Mouse (Mus musculus): ENCODE measurements around the gene Aldh1a2.

Aldh1a2 gene

GRCm38 (mm10) chr9:71289810-71290209 lies 74.2 kb downstream of the Aldh1a2 start:
- no peak for DNase-seq (ENCODE audit: low read depth, low spot score)

- DNase-seq (ENCODE audit: low read depth, low spot score): no peak
These were observed 75.1 kb downstream of the Aldh1a2 start for GRCm38 (mm10) chr9:71290730-71291129.

GRCm38 (mm10) chr9:71295501-71295900 lies 79.9 kb downstream of the Aldh1a2 start:
- no peak for DNase-seq (ENCODE audit: low read depth, low spot score)

DNA sequence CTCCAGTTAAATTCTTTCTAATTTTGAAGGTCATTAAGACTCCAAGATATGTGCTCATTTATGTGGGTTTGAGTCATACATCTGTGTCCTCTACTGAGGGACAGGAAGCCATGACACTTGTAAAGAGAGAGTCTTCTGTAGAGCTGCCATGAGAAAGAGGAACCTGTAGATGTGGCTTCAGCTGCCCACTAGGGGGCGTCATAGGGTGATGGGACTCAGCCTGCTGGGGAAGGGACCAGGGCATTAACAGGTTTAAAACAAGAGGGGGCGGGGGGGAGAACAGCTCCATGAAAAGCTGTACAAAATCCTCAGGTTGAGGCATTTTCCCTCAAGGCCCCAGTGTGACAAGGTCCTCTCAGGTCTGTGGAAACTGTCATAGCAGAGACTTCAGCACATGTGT lies 88.0 kb downstream of the Aldh1a2 start:
- no peak for DNase-seq (ENCODE audit: low read depth, low spot score)

DNA sequence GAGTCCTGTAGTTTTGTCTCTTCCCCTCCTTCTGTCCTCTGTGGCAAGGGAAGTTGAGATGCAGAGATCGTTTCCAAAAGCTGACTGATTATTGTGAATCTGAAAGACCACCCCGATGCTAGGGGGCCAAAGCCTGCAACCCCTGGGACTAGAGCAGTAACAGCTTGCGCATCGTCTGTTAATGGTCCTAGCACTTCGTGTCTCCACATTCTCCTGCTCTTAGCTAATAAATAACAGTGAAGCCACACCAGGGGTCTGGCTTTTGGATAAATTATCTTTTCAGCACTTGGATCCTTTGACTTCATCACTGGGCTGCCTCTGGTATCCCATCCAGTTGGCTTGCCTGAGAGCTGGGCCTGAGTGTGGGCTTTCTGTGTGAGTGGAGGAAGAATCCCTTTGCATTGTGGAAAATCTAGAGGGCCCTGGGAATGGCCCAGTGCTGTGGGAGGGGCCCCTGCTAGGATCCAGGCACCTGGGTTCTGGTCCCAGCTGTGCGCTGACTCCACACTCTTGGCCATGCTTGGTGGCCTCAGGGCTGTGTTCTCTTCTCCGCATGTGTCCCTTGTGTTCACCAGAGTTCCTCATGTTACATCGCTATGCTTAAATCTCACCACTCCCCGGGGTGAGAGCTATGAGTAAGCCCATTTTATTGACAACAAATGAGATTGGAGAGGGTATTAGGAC lies 91.7 kb downstream of the Aldh1a2 start:
- DNase-seq (ENCODE audit: low read depth, low spot score): no peak

DNA sequence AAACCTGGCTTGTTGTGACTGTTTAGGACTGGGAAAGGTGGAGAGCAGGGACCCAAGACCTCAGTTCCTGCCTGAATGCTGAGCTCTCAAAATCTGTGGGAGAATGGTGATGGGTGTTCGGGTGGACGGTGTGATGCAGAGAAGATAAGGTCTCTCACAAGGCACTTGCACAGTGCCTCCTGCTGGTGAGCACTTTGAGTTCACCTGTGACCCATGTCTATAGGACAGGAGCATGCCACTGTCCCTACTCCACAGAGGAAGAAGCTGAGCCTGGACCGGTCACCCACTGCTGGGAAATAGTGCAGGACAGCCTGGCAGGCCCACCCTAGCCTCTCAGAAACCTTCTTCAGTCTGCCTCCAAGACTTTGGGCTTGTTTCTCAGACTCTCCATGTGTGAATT lies 100.4 kb downstream of the Aldh1a2 start:
- DNase-seq (ENCODE audit: low read depth, low spot score): no peak

DNA sequence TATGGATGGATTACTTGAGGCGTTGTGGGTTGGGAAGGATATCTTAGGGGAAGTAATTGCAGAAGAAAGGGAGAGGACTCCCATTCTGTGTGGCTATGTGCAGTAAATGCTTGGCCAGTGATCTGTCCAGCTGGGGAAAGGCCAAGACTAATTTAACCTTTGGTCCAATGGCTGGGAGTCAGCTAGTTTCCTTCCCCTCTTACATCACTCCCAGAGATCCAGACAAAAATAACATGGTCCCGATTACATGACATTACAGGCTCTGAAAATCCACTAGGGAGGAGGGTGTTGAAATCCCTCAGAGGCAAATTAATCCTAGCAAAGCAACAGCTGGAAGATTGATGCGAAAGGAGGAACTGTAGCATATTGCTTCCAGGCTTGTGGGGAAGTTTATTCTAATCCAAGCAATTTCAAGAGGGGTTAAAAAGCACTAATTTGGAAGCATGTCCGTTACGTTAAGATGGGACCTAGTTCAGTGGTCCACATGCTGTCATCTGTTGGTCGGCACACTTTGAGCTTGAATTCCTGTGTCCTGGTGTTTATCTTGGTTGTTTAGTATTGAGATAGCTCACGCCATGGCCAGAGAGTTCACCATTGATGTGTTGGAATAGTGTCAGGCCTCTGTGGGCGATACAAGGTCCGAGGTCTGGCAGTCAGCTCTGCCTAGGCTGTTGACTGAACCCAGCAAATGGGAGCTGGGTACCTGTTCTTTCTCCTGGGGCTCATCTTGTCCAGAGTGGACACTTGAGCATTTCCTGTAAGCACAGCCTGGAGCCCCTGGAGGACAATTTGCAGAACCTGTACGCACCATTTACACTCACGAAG lies 101.7 kb downstream of the Aldh1a2 start:
- no peak for DNase-seq (ENCODE audit: low read depth, low spot score)

DNA sequence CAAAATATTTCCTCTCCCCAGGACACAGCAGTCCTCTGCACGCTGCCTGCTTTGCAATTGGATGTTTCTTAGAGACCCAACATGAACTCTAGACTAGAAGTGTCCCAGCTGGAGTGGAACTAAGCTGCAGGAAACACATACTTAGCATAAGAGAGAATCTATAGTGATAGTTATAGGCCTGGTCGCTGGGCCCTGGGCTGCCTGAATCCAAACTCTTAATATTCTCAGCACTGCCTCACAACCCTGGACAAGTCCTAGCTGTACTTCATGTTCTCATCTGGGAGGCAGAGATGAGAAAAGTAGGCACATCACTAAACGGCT lies 102.3 kb downstream of the Aldh1a2 start:
- DNase-seq (ENCODE audit: low read depth, low spot score): no peak

GRCm38 (mm10) chr9:71319776-71320175 lies 104.2 kb downstream of the Aldh1a2 start:
- DNase-seq (ENCODE audit: low read depth, low spot score): no peak

DNA sequence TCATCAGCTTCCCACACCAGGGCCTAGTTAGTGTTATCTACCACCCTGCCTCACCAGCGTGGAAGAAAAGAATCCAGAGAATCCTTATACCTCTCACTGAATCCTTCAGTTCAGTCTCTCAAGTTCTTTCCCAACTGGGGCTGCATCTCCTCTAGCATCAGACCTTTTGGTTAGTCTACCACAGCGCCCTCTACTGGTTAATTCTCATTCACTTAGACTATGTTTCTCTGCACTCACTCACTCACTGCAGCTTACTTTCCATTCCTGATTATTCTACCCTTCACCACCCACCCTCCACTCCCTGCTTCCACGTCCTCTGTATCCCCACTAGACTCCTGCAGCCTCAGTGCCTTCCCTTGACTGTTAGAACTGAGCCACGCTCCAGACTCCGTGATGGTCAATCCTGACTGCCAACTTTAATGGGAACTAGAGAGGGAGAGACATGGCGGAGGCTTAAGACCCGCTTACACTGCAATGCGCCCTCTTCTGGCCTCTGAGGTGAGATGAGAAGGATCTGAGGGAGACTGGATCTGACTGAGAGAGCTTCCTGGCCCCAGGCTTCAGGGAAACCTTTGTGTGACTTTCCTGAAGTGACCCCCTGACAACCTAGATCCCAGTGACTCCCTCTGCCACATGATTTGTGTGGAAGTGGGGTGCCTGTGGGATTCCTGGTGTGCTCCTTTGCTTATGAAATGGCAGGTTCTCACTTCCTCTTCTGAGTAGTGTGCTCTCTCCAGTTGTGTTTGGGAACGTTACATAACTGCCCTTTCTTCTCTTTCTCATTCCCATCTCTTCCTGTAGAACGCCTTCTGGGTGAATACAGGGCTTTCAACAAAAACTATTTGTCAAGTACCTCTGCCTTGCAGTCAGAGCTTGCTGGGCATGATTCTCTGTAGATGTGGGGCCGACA lies 104.9 kb downstream of the Aldh1a2 start:
- DNase-seq (ENCODE audit: low read depth, low spot score): peak; percentile 2

- no peak for DNase-seq (ENCODE audit: low read depth, low spot score)
These were observed 105.8 kb downstream of the Aldh1a2 start for GRCm38 (mm10) chr9:71321436-71321835.

DNA sequence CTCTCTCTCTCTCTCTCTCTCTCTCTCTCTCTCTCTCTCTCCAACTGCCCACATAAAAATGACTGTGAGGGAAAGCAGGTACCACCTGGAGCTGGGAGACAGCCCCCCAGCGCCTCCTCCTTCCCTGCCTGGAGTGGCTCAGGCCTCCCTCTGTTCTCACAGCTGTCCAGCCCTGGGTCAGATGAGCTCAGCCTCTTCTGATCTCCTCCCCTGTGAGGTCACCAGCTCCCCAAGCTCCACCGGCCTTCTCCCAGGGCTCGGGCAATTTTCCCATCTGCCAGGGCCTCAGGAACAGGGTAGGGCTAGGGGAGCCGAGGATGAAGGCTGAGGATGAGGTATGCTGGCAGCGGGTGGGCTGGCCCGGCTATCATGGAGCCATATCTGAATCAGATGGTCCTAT lies 106.3 kb downstream of the Aldh1a2 start:
- no peak for DNase-seq (ENCODE audit: low read depth, low spot score)

DNA sequence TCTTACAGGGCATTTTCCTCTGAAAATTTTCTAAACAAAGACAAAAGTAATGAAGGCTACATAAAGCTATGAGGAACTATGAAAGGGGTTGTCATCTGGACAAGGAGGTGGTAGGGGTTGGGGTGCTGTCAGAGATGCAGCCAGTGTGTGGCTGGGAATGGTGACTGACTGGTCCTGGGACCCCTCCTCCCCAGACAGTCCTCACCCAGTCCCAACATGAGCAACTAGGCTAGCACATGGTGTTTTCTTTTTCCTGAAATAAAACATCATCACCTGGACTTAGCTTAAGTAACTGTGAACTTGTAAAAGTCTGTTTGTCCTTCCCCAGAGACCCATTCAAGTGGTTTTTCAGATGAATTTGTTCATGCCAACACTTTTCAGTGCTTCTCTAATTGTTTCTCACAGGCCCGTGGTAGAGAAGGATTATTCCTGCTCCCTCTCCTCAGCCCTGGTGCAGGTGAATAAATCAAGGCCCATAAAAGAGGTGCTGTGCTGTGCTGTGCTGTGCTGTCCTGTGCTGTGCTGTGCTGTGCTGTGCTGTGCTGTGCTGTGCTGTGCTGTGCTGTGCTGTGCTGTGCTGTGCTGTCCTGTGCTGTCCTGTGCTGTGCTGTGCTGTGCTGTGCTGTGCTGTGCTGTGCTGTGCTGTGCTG lies 107.8 kb downstream of the Aldh1a2 start:
- no peak for DNase-seq (ENCODE audit: low read depth, low spot score)

DNA sequence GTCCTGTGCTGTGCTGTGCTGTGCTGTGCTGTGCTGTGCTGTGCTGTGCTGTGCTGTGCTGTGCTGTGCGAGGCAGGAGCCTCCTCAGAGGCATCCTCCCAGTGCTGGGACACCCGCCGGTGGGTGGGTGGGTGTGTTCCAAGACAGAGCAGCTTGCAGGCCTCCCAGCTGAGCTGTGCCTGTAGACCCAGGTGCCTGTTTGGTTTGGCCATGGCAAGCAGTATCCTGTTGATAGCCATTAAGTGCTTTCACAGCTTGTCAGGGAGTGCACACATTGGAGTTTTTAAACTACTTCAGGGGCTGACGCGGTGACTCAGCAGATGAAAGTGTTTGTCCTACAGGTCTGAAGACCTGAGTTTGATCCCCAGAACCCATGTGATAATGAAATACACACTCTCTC lies 108.5 kb downstream of the Aldh1a2 start:
- DNase-seq (ENCODE audit: low read depth, low spot score): no peak

DNA sequence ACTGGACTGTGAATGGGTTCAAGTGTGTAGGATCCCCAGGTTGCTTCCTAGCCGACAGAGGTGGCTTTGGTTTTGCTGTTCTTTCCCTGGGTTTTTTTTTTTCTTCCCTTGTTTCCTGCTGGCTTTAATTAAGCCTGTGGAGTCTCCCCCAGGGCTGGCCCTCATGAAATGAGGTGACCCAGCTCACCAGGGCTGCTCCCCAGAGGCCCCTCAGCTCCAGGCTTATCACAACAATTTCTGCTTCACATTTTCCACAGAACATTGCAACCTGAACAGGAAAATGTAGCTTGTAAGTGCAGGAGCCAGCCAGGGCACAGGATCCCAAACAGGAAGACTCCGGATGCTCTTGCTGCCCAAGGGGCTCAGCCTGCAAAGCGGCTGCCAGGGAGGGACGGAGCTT lies 110.7 kb downstream of the Aldh1a2 start:
- DNase-seq (ENCODE audit: low read depth, low spot score): no peak

DNA sequence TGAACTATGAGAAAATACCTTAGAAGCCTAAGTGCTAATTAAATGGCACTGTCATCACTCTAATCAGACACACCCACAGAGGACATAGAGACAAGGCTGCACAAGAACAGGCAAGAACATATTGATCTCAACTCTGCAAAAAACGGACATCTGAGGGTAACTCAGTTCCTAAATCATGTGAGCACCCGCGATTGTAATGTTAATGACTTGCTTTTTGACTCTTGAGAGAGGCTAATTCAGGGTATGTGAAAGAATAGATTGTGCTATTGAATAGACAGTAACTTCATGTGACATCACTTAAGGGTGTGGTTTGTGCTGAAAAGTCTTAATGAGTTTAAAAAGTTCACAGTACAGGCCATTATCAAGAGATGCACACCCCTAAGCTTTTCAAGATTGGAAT lies 116.1 kb downstream of the Aldh1a2 start:
- DNase-seq (ENCODE audit: low read depth, low spot score): no peak

DNA sequence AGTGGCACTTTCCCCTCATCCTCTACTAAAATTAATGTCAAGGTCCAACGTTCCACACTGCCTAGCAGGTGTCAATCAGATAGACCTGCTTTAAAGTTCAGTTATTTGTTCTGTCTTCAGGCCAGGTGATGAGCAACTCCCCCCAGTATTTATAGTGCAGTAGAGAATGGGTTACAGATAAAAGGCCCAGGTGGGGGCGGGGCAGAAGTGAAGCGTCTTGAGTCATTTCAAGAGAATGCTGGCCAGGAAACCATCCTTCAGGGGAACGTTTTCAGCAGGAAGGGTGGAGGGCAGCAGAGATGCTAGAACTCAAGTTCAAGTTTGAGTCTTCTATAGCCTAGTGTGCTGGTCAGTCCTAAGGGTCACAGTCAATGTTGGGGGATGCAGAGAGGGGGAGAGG lies 121.1 kb downstream of the Aldh1a2 start:
- no peak for DNase-seq (ENCODE audit: low read depth, low spot score)

DNA sequence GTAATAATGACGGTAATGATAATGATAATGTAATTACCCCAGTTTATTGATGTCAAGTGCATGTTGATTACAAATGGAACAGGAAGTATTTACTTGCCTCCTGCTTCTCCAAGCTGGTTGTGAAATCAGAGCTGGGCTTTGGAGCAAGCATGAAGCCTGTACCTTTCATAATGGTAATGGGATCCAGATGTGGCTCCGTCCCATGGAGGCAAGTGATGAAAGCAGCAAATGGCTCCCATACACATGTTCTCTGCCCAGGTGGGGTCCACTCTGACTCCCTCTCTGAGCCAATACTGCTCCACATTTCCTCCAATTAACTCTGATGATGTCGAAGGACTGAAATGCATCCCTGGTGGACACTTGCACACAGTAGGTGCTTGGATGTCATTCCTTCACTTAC lies 121.8 kb downstream of the Aldh1a2 start:
- no peak for DNase-seq (ENCODE audit: low read depth, low spot score)

- DNase-seq (ENCODE audit: low read depth, low spot score): no peak
These were observed 124.5 kb downstream of the Aldh1a2 start for GRCm38 (mm10) chr9:71340116-71340515.

All from telencephalon, adult 2 months (tissue).